Mouse (Mus musculus) erythroblast, embryonic 14.5 days (primary cell): Measurements from ENCODE around the gene C2cd5.

Experiments used
- GATA1 ChIP-seq: IDR thresholded peaks from 2 replicates; pipeline ENCODE4 v1.6.1; 2012; ENCODE audit warnings: low read length, inconsistent platforms, mixed read lengths
- TAL1 ChIP-seq: IDR thresholded peaks from 3 replicates; pipeline ENCODE4 v1.6.1; 2012; ENCODE audit warnings: low read length, inconsistent platforms, mixed read lengths

DNA sequence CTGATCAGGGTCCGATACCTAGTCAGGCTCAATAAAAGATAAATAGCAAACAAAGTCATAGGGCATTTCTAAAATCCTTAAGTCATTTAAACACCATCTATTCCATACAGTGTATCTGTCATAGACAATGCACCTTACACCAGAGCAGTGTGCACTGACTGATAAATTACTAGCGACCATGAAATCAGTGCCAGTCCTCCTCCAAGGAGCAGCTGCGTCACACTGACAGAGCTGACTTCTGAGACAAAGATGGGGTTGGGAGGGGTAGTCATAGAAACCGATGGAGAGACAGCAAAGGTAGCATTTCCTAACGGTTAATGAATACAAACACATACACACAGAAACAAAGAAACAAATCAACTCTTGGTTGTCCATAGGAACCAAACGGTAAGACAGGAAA is 58.4 kb downstream of the C2cd5 start:
- TF ChIP-seq TAL1 (no peak), GATA1 (no peak)
